Mouse (Mus musculus): Measurements from ENCODE around the gene Optn. TPM values are rescaled to one million over a fixed set of nuclear protein-coding genes. Genes with fewer than 3 reads are reported as not detected.

Gene Optn
- polyA plus RNA-seq, 1 experiment = 51.5 TPM

DNA sequence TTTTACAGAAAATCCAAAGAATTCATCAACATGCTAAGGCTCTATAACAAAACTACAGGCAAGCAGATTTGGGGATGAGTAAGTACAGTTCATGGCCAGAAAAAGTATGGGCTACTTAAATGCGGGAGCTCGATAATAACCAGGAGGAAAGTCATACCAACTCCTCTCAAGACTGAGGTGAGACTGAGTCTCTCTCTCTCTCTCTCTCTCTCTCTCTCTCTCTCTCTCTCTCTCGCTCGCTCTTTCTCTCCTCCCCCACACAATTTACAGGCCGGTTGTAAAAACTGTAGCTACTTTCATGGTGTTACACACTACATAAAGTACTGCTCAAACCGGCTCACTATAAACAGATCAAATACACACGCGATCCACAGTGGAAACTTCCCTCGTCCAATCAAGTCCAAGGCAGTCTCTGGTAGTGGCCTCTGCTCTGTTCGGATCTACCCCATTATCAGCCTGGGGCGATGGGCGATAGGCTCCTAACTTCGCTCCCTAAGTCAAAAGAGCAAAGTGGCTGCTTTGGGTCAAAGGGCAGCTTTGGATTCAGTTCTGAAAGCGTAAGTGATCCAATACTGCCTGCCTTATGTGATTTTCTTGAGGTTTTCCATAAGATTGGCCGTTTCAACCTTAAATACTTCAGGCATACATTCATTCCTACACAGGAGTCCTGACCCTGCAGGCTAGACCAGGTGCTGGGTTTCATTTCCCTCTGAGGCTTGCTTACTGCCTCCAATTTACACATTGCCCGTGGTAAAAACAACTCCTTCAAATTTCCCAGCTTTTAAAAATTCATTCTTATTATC, 1.2 kb downstream of the Optn start:
- 18% methylated on average over 16 of the region's 16 CpGs for WGBS
- H3K27ac ChIP-seq (ENCODE audit: insufficient read depth, low read depth, low read length) = peak overlapping the region; percentile 79
- peak overlapping the region; percentile 90 for H3K4me3 ChIP-seq (ENCODE audit: low read depth, low read length)
- TF ChIP-seq CTCF (IDR thresholded peaks at IDR 0.05; ENCODE audit: extremely low read depth, insufficient read length, insufficient replicate concordance, low read depth, low read length) (no peak), POLR2A (IDR thresholded peaks at IDR 0.05; ENCODE audit: low read depth, low read length) (no peak; the same call in 1 of the 2 replicates)
- peaks cover 15% of the 10 kb centered on the region; the same call in 1 of the 2 replicates for H3K4me1 ChIP-seq (ENCODE audit: control insufficient read depth, insufficient read depth, insufficient read length, low read length)
- H3K36me3 ChIP-seq (ENCODE audit: control insufficient read depth, insufficient read depth, low read length) = peaks cover 8% of the 10 kb centered on the region
- H3K27me3 ChIP-seq (ENCODE audit: control insufficient read depth, insufficient read depth, low read length) = no peaks in the 10 kb centered on the region

DNA sequence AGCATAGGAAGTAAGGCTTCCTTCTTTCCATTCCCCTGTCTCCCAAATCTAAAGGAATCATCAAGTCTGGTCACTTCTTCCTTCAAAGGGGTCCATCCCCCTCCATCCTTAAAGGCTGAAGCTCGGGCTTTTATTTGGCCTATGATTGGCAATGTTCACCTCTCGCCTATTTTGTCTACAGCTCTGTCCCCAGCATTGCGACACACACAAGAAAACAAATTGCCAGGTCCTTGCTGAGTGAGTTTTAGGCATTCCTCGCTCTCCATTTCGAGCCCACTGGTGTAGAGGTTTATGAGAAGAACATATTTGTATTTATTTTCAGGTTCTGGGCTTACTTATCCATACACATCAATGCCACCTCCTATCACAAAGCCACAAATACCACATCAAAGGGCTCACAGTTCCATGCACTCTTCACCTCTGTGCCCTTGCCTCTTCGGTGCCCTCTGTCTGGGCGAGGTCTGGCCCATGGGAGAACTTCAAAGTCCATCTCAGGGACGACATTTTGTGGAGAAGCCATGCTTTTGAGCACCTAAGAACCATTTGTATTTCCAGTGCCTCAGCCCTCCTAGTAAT, 2.6 kb downstream of the Optn start:
- peaks cover 16% of the 10 kb centered on the region for H3K36me3 ChIP-seq (ENCODE audit: control insufficient read depth, insufficient read depth, low read length)
- H3K4me3 ChIP-seq (ENCODE audit: low read depth, low read length) = peak overlapping the region; percentile 17; the same call in 1 of the 2 replicates
- TF ChIP-seq POLR2A (IDR thresholded peaks at IDR 0.05; ENCODE audit: low read depth, low read length) = no peak
- no peak for TF ChIP-seq CTCF (IDR thresholded peaks at IDR 0.05; ENCODE audit: extremely low read depth, insufficient read length, insufficient replicate concordance, low read depth, low read length)
- 74% methylated on average over 8 of the region's 8 CpGs for WGBS
- H3K4me1 ChIP-seq (ENCODE audit: control insufficient read depth, insufficient read depth, insufficient read length, low read length) = peaks cover 15% of the 10 kb centered on the region; the same call in 1 of the 2 replicates
- H3K27ac ChIP-seq (ENCODE audit: insufficient read depth, low read depth, low read length) = no peak overlapping the region
- H3K27me3 ChIP-seq (ENCODE audit: control insufficient read depth, insufficient read depth, low read length) = no peaks in the 10 kb centered on the region

DNA sequence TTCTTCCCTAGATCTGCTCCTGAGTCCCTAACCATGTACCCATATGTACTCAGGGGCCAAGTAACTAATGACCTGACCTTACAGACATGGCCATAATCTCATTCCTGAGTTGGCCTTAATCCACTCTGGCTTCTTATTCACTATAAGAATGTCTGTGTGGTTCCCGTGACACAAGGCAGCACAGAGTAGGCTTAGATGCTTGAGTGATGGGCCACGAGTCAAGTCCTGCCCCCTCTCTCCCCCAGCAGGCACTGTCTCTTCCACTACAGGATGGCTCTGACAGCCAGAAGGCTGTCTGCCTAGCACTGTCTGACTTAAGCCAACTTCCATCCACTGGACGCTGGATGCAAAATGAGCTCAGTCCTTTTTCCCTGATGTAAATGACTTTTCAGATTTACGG, 3.9 kb downstream of the Optn start:
- Histone ChIP-seq H3K36me3 (ENCODE audit: control insufficient read depth, insufficient read depth, low read length) (peaks cover 19% of the 10 kb centered on the region), H3K27ac (ENCODE audit: insufficient read depth, low read depth, low read length) (no peak overlapping the region), H3K4me3 (ENCODE audit: low read depth, low read length) (no peak overlapping the region), H3K4me1 (ENCODE audit: control insufficient read depth, insufficient read depth, insufficient read length, low read length) (peaks cover 15% of the 10 kb centered on the region; the same call in 1 of the 2 replicates), H3K27me3 (ENCODE audit: control insufficient read depth, insufficient read depth, low read length) (no peaks in the 10 kb centered on the region)
- WGBS = 90% methylated on average over 4 of the region's 4 CpGs
- TF ChIP-seq CTCF (IDR thresholded peaks at IDR 0.05; ENCODE audit: extremely low read depth, insufficient read length, insufficient replicate concordance, low read depth, low read length) (no peak), POLR2A (IDR thresholded peaks at IDR 0.05; ENCODE audit: low read depth, low read length) (no peak)

GRCm38 (mm10) chr2:5058436-5058835, 5.4 kb downstream of the Optn start:
- TF ChIP-seq POLR2A (IDR thresholded peaks at IDR 0.05; ENCODE audit: low read depth, low read length) (no peak), CTCF (IDR thresholded peaks at IDR 0.05; ENCODE audit: extremely low read depth, insufficient read length, insufficient replicate concordance, low read depth, low read length) (no peak)
- Histone ChIP-seq H3K27me3 (ENCODE audit: control insufficient read depth, insufficient read depth, low read length) (no peaks in the 10 kb centered on the region), H3K27ac (ENCODE audit: insufficient read depth, low read depth, low read length) (no peak overlapping the region), H3K36me3 (ENCODE audit: control insufficient read depth, insufficient read depth, low read length) (peaks cover 31% of the 10 kb centered on the region), H3K4me3 (ENCODE audit: low read depth, low read length) (no peak overlapping the region), H3K4me1 (ENCODE audit: control insufficient read depth, insufficient read depth, insufficient read length, low read length) (peaks cover 8% of the 10 kb centered on the region; the same call in 1 of the 2 replicates)
- 86% methylated on average over 5 of the region's 5 CpGs for WGBS

GRCm38 (mm10) chr2:5050562-5050961, 13.3 kb downstream of the Optn start:
- TF ChIP-seq POLR2A (IDR thresholded peaks at IDR 0.05; ENCODE audit: low read depth, low read length) = no peak
- no peak for TF ChIP-seq CTCF (IDR thresholded peaks at IDR 0.05; ENCODE audit: extremely low read depth, insufficient read length, insufficient replicate concordance, low read depth, low read length)
- H3K27ac ChIP-seq (ENCODE audit: insufficient read depth, low read depth, low read length) = no peak overlapping the region
- peaks cover 64% of the 10 kb centered on the region for H3K36me3 ChIP-seq (ENCODE audit: control insufficient read depth, insufficient read depth, low read length)
- 69% methylated on average over 2 of the region's 2 CpGs for WGBS
- H3K27me3 ChIP-seq (ENCODE audit: control insufficient read depth, insufficient read depth, low read length) = no peaks in the 10 kb centered on the region
- H3K4me1 ChIP-seq (ENCODE audit: control insufficient read depth, insufficient read depth, insufficient read length, low read length) = no peaks in the 10 kb centered on the region
- H3K4me3 ChIP-seq (ENCODE audit: low read depth, low read length) = no peak overlapping the region

- no peak for TF ChIP-seq CTCF (IDR thresholded peaks at IDR 0.05; ENCODE audit: extremely low read depth, insufficient read length, insufficient replicate concordance, low read depth, low read length)
- TF ChIP-seq POLR2A (IDR thresholded peaks at IDR 0.05; ENCODE audit: low read depth, low read length) = no peak
- WGBS = 92% methylated on average over 2 of the region's 2 CpGs
- H3K4me3 ChIP-seq (ENCODE audit: low read depth, low read length) = no peak overlapping the region
- H3K4me1 ChIP-seq (ENCODE audit: control insufficient read depth, insufficient read depth, insufficient read length, low read length) = peaks cover 10% of the 10 kb centered on the region; the same call in 1 of the 2 replicates
- H3K27me3 ChIP-seq (ENCODE audit: control insufficient read depth, insufficient read depth, low read length) = no peaks in the 10 kb centered on the region
- peaks cover 70% of the 10 kb centered on the region for H3K36me3 ChIP-seq (ENCODE audit: control insufficient read depth, insufficient read depth, low read length)
- no peak overlapping the region for H3K27ac ChIP-seq (ENCODE audit: insufficient read depth, low read depth, low read length)
Measured at GRCm38 (mm10) chr2:5047016-5047415, 16.8 kb downstream of the Optn start.

Measured in small intestine, adult 2 months (tissue).